Mouse (Mus musculus): Measurements from ENCODE around the gene Ccsap. TPM values are rescaled to one million over a fixed set of nuclear protein-coding genes. Genes with fewer than 3 reads are reported as not detected.

The Ccsap gene
- polyA plus RNA-seq, 1 experiment = not detected

DNA sequence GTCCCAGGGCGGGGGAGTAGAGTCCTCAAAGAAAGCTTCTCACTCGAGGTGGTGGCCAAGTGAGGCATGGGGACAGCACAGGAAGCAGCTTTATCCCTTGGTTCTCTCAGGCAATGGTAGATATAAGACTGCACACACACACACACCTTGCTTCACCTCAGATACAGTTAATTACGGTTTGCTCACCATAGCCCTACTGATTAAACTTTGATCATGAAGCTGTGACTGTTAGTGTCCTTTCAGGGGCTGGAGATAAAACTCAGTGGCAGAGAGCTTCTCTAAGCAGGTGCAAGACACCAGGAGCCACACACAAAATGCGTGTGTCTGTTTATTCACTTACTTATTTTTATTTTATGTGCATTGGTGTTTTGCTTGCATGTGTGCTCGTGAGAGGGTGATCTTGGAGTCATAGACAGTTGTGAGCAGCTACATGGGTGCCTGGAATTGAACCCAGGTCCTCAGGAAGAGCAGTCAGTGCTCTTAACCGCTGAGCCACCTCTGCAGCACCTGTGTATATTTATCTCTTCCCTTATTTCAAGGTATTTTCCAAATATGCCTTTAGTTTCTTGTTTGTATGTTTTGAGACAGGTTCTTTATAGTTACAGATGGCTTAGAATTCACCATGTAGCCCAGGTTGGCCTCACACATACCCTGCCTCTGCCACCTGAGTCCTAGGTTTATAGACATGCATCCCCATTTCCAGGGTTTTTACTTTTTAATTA, 52.0 kb downstream of the Ccsap start:
- Histone ChIP-seq H3K4me3 (ENCODE audit: insufficient read depth, low read depth, low read length) (no peak overlapping the region), H3K27ac (ENCODE audit: insufficient read depth, low read depth, low read length) (no peak overlapping the region), H3K4me1 (ENCODE audit: control insufficient read depth, insufficient read depth, low read length) (peaks cover 32% of the 10 kb centered on the region)
- TF ChIP-seq POLR2A (IDR thresholded peaks at IDR 0.05; ENCODE audit: insufficient read depth, low read depth, low read length) (no peak), CTCF (IDR thresholded peaks at IDR 0.05; ENCODE audit: insufficient read depth, low read depth, low read length) (no peak)
- WGBS = 66% methylated on average over 6 of the region's 6 CpGs

- Histone ChIP-seq H3K27ac (ENCODE audit: insufficient read depth, low read depth, low read length) (0 out of 2 replicates have a peak overlapping the region, but pooled peaks have one; percentile 27), H3K4me3 (ENCODE audit: insufficient read depth, low read depth, low read length) (peak overlapping the region; percentile 63), H3K4me1 (ENCODE audit: control insufficient read depth, insufficient read depth, low read length) (peaks cover 31% of the 10 kb centered on the region)
- 3% methylated on average over 14 of the region's 14 CpGs for WGBS
- TF ChIP-seq POLR2A (IDR thresholded peaks at IDR 0.05; ENCODE audit: insufficient read depth, low read depth, low read length) = no peak
- no peak for TF ChIP-seq CTCF (IDR thresholded peaks at IDR 0.05; ENCODE audit: insufficient read depth, low read depth, low read length)
Observed at GRCm38 (mm10) chr8:123807024-123807431, 53.0 kb downstream of the Ccsap start.

GRCm38 (mm10) chr8:123806374-123806935, 53.6 kb downstream of the Ccsap start:
- Histone ChIP-seq H3K27ac (ENCODE audit: insufficient read depth, low read depth, low read length) (peak overlapping the region; percentile 40; the same call in 1 of the 2 replicates), H3K4me1 (ENCODE audit: control insufficient read depth, insufficient read depth, low read length) (peaks cover 31% of the 10 kb centered on the region), H3K4me3 (ENCODE audit: insufficient read depth, low read depth, low read length) (peak overlapping the region; percentile 63)
- TF ChIP-seq POLR2A (IDR thresholded peaks at IDR 0.05; ENCODE audit: insufficient read depth, low read depth, low read length) (no peak), CTCF (IDR thresholded peaks at IDR 0.05; ENCODE audit: insufficient read depth, low read depth, low read length) (no peak)
- WGBS = 3% methylated on average over 12 of the region's 12 CpGs

GRCm38 (mm10) chr8:123805718-123806373, 54.2 kb downstream of the Ccsap start, which contains the start of gene Rab4a:
TSS of gene Rab4a (plus strand) at chr8:123805985.
- peaks cover 27% of the 10 kb centered on the region for H3K4me1 ChIP-seq (ENCODE audit: control insufficient read depth, insufficient read depth, low read length)
- TF ChIP-seq POLR2A (IDR thresholded peaks at IDR 0.05; ENCODE audit: insufficient read depth, low read depth, low read length) (peak; percentile 92), CTCF (IDR thresholded peaks at IDR 0.05; ENCODE audit: insufficient read depth, low read depth, low read length) (no peak)
- WGBS = under 1% methylated on average over 47 of the region's 48 CpGs
- peak within 1 kb of the TSS; percentile 63 for H3K4me3 ChIP-seq (ENCODE audit: insufficient read depth, low read depth, low read length)
- peak within 1 kb of the TSS; percentile 63 for H3K27ac ChIP-seq (ENCODE audit: insufficient read depth, low read depth, low read length)

- H3K4me3 ChIP-seq (ENCODE audit: insufficient read depth, low read depth, low read length) = peak overlapping the region; percentile 63
- peak overlapping the region; percentile 63 for H3K27ac ChIP-seq (ENCODE audit: insufficient read depth, low read depth, low read length)
- WGBS = 24% methylated on average over 15 of the region's 15 CpGs
- no peak for TF ChIP-seq CTCF (IDR thresholded peaks at IDR 0.05; ENCODE audit: insufficient read depth, low read depth, low read length)
- TF ChIP-seq POLR2A (IDR thresholded peaks at IDR 0.05; ENCODE audit: insufficient read depth, low read depth, low read length) = no peak
- peaks cover 26% of the 10 kb centered on the region for H3K4me1 ChIP-seq (ENCODE audit: control insufficient read depth, insufficient read depth, low read length)
Observed at GRCm38 (mm10) chr8:123805209-123805717, 54.7 kb downstream of the Ccsap start.

DNA sequence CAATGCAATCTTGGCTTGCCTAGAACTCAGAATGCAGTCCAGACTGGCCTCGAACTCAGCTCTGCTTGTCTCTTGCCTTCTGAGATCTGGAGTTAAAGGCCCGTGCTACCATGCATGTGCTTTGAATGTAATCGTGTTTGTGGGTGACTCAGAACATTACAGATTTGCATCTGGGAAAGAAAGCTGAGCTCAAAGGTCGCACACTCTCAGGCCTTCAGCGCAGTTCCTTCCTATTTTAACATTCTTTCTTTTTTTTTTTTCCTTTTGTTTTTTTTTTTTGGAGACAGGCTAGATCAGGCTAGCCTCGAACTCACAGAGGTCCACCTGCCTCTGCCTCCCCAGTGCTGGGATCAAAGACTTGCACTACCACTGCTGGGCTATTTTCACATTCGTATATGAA, 55.4 kb downstream of the Ccsap start:
- TF ChIP-seq CTCF (IDR thresholded peaks at IDR 0.05; ENCODE audit: insufficient read depth, low read depth, low read length) (no peak), POLR2A (IDR thresholded peaks at IDR 0.05; ENCODE audit: insufficient read depth, low read depth, low read length) (no peak)
- Histone ChIP-seq H3K27ac (ENCODE audit: insufficient read depth, low read depth, low read length) (no peak overlapping the region; the same call in 1 of the 2 replicates), H3K4me1 (ENCODE audit: control insufficient read depth, insufficient read depth, low read length) (peaks cover 24% of the 10 kb centered on the region), H3K4me3 (ENCODE audit: insufficient read depth, low read depth, low read length) (no peak overlapping the region)
- WGBS = 83% methylated on average over 7 of the region's 7 CpGs

- 56% methylated on average over 1 of the region's 1 CpGs for WGBS
- peaks cover 21% of the 10 kb centered on the region for H3K4me1 ChIP-seq (ENCODE audit: control insufficient read depth, insufficient read depth, low read length)
- H3K4me3 ChIP-seq (ENCODE audit: insufficient read depth, low read depth, low read length) = no peak overlapping the region
- no peak overlapping the region for H3K27ac ChIP-seq (ENCODE audit: insufficient read depth, low read depth, low read length)
- TF ChIP-seq POLR2A (IDR thresholded peaks at IDR 0.05; ENCODE audit: insufficient read depth, low read depth, low read length) (no peak), CTCF (IDR thresholded peaks at IDR 0.05; ENCODE audit: insufficient read depth, low read depth, low read length) (no peak)
Observed at GRCm38 (mm10) chr8:123803639-123804038, 56.4 kb downstream of the Ccsap start.

DNA sequence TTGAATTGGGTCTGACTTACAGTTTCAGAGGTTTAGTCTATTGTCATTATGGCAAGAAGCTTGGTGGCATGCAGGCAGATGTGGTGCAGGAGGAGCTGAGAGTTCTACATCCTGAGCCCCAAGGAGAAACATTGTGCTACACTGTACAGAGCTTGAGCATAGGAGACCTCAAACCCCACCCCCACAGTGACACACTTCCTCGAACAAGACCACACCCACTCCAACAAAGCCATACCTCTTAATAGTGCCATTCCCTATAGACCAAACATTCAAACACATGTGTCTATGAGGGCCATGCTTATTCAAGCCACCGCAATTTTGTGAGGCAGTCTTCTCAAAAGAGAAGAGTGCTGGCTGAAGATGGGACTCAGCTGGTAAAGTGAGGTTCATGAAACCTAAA, 58.5 kb downstream of the Ccsap start:
- Histone ChIP-seq H3K4me3 (ENCODE audit: insufficient read depth, low read depth, low read length) (no peak overlapping the region), H3K27ac (ENCODE audit: insufficient read depth, low read depth, low read length) (no peak overlapping the region), H3K4me1 (ENCODE audit: control insufficient read depth, insufficient read depth, low read length) (peaks cover 11% of the 10 kb centered on the region)
- no peak for TF ChIP-seq CTCF (IDR thresholded peaks at IDR 0.05; ENCODE audit: insufficient read depth, low read depth, low read length)
- no peak for TF ChIP-seq POLR2A (IDR thresholded peaks at IDR 0.05; ENCODE audit: insufficient read depth, low read depth, low read length)
- whole genome bisulfite sequencing = 80% methylated on average over 2 of the region's 2 CpGs

DNA sequence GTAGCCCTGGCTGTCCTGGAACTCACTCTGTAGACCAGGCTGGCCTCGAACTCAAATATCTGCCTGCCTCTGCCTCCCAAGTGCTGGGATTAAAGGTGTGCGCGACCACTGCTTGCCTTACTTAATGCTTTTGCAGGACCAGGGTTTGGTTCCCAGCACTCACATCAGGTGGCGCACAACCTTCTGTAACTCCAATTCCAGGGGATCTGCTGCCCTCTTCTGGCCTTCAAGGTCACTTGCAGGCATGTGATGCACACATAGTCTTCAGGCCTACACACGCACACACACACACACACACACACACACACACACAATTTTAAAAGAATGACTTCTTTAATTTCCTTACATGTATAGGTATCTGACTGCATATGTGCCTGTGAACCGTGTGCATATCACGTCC, 59.1 kb downstream of the Ccsap start:
- Histone ChIP-seq H3K27ac (ENCODE audit: insufficient read depth, low read depth, low read length) (no peak overlapping the region), H3K4me3 (ENCODE audit: insufficient read depth, low read depth, low read length) (no peak overlapping the region), H3K4me1 (ENCODE audit: control insufficient read depth, insufficient read depth, low read length) (peaks cover 11% of the 10 kb centered on the region)
- 94% methylated on average over 7 of the region's 7 CpGs for WGBS
- no peak for TF ChIP-seq CTCF (IDR thresholded peaks at IDR 0.05; ENCODE audit: insufficient read depth, low read depth, low read length)
- TF ChIP-seq POLR2A (IDR thresholded peaks at IDR 0.05; ENCODE audit: insufficient read depth, low read depth, low read length) = no peak
